Mouse (Mus musculus) heart, adult 2 months (tissue): ENCODE measurements at regions not wholly inside any gene's neighbourhood (a gene's known extent, or its start where the extent isn't known, plus 50 kb on each side); places are given as distances from the start of the nearest gene placed in this dataset.
A peak's percentile ranks its signal among the peaks of the same experiment; 100 is the strongest.

Experiments
- DNase-seq, 2 experiments: peaks; one replicate each; pipeline ENCODE4 v3.0.0; 2021
- H3K27ac ChIP-seq: fragments of 200-600 bp; 2 replicates; pipeline ENCODE4 v1.8.1; 2022
- H3K27me3 ChIP-seq: fragments of 200-500 bp; 2 replicates; pipeline ENCODE4 v1.6.1; 2012; ENCODE audit warnings: mild to moderate bottlenecking, low read length, inconsistent platforms, mixed read lengths; ENCODE audit not compliant: control insufficient read depth, insufficient read depth
- H3K36me3 ChIP-seq: fragments of 200-500 bp; 2 replicates; pipeline ENCODE4 v1.6.1; 2012; ENCODE audit warnings: low read length, inconsistent platforms; ENCODE audit not compliant: control insufficient read depth, insufficient read depth
- H3K4me1 ChIP-seq: fragments of 200-500 bp; 2 replicates; pipeline ENCODE4 v1.6.1; 2011; ENCODE audit warnings: low read length; ENCODE audit not compliant: control insufficient read depth, insufficient read depth
- H3K4me3 ChIP-seq: fragments of 200-600 bp; 2 replicates; pipeline ENCODE4 v1.8.1; 2022
- H3K79me2 ChIP-seq: fragments of 200-500 bp; replicated peaks from 2 replicates; pipeline ENCODE4 v1.6.1; 2012; ENCODE audit warnings: mild to moderate bottlenecking, inconsistent platforms, low read length, moderate library complexity, mixed read lengths; ENCODE audit not compliant: control insufficient read depth, insufficient read depth
- H3K9ac ChIP-seq: fragments of 200-500 bp; 2 replicates; pipeline ENCODE4 v1.6.1; 2012; ENCODE audit warnings: low read depth, mild to moderate bottlenecking, control low read depth, inconsistent platforms, low read length, mixed read lengths
- CTCF ChIP-seq: fragments of 200-600 bp; IDR thresholded peaks from 2 replicates; pipeline ENCODE4 v1.8.1; 2022; ENCODE audit warnings: antibody characterized with exemption, mild to moderate bottlenecking, moderate library complexity
- EP300 ChIP-seq: fragments of 200-500 bp; IDR thresholded peaks from 2 replicates; pipeline ENCODE4 v1.6.1; 2011; ENCODE audit warnings: low read depth, low read length, control low read depth; ENCODE audit not compliant: insufficient read depth
- POLR2A ChIP-seq: fragments of 200-500 bp; IDR thresholded peaks from 2 replicates; pipeline ENCODE4 v1.6.1; 2011; ENCODE audit warnings: mild to moderate bottlenecking, low read depth, low read length, control low read depth; ENCODE audit not compliant: insufficient read depth
- WGBS: fragments of 180-500 bp; shearing (Covaris S2); methylation state at CpG from one replicate; pipeline ENCODE4 v1.1.7; 2018; 5-methylcytosine and 5-hydroxymethylcytosine counted together
- intact Hi-C: fragments of 180-260 bp; cut with DNase I; formaldehyde crosslinking; loops from one replicate; pipeline ENCODE4 v1.15.1; 2025

GRCm38 (mm10) chr9:43387397-43387796, 76.7 kb downstream of the Trim29 start:
- intact Hi-C loops, result no loop called here
- no peak overlapping the region for H3K27ac ChIP-seq
- no peak for TF ChIP-seq CTCF
- TF ChIP-seq EP300, result no peak
- TF ChIP-seq POLR2A, result no peak
- H3K9ac ChIP-seq, result no peak overlapping the region
- 52% methylated on average over 9 of the region's 9 CpGs for WGBS
- no peaks in the 10 kb centered on the region; the same call in 1 of the 2 replicates for H3K27me3 ChIP-seq
- H3K4me3 ChIP-seq, result no peak overlapping the region
- H3K36me3 ChIP-seq, result no peaks in the 10 kb centered on the region
- no peak for DNase-seq
- no peaks in the 10 kb centered on the region for H3K79me2 ChIP-seq
- no peaks in the 10 kb centered on the region for H3K4me1 ChIP-seq

DNA sequence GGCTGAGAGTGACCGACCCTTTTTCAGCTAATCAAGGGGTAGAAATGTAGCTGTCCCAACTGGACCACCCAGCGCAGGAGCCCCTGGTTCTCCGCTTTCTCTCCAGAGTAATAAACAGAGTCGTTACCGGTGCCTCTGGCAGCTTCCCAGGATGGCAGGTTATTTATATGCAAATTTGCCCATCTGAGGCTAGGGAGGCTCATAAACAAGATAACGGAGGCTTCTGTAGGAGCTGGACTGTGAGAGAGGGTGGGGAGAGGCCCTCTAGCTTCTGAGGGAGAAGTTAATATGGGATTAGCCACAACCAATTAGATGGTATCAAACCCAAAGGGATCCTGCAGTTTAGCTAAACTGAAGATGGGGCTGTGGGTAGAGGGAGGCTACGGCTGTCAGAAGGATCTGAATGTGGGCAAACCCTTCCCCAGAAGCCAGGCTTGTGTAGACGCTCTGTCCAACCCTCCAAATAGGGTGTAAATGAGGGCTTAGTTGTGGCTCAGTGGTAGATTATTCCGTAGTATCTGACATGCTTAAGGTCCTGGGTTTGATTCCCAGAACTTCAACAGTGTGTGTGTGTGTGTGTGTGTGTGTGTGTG, 78.9 kb downstream of the Trim29 start:
- WGBS, result 55% methylated on average over 9 of the region's 9 CpGs
- Histone ChIP-seq H3K4me3 (no peak overlapping the region), H3K9ac (no peak overlapping the region), H3K4me1 (no peaks in the 10 kb centered on the region), H3K79me2 (no peaks in the 10 kb centered on the region), H3K36me3 (no peaks in the 10 kb centered on the region), H3K27ac (no peak overlapping the region), H3K27me3 (no peaks in the 10 kb centered on the region)
- TF ChIP-seq CTCF (no peak), EP300 (no peak), POLR2A (no peak)
- intact Hi-C loops, result no loop called here
- no peak for DNase-seq

- Histone ChIP-seq H3K27ac (no peak overlapping the region), H3K9ac (no peak overlapping the region), H3K27me3 (no peaks in the 10 kb centered on the region), H3K36me3 (no peaks in the 10 kb centered on the region), H3K4me3 (no peak overlapping the region), H3K4me1 (no peaks in the 10 kb centered on the region), H3K79me2 (no peaks in the 10 kb centered on the region)
- intact Hi-C loops, result no loop called here
- WGBS, result 58% methylated on average over 6 of the region's 6 CpGs
- no peak for TF ChIP-seq POLR2A
- TF ChIP-seq CTCF, result no peak
- TF ChIP-seq EP300, result no peak
- DNase-seq, result no peak
These were observed 81.9 kb downstream of the Trim29 start for GRCm38 (mm10) chr9:43392467-43393064.

GRCm38 (mm10) chr9:43394204-43394603, 83.6 kb downstream of the Trim29 start:
- 29% methylated on average over 5 of the region's 5 CpGs for WGBS
- intact Hi-C loops, result no loop called here
- Histone ChIP-seq H3K9ac (no peak overlapping the region), H3K27ac (no peak overlapping the region), H3K27me3 (no peaks in the 10 kb centered on the region; the same call in 1 of the 2 replicates), H3K36me3 (no peaks in the 10 kb centered on the region), H3K4me3 (no peak overlapping the region), H3K4me1 (no peaks in the 10 kb centered on the region), H3K79me2 (no peaks in the 10 kb centered on the region)
- TF ChIP-seq EP300, result no peak
- TF ChIP-seq POLR2A, result no peak
- TF ChIP-seq CTCF, result no peak
- DNase-seq, result no peak

DNA sequence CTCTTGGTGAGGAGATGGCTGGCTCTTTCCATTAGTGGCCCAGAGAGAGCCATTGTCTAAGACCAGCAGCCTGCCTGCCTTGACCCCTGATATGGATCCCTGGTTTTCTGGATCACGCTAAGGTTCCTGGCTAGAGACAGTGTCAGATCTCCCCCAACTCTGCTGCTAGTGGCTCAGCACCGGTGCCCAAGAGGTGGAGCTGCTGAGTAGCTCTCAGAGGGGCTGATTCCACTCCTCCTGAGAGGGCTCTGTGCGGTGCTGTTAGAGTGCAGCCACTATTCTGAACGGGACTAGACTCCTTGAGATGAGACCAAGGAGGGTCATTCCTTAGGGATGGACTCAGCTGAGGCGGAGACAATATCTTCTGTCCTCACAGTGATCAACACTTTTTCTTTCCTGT, 84.6 kb downstream of the Trim29 start:
- Histone ChIP-seq H3K27ac (no peak overlapping the region), H3K9ac (no peak overlapping the region), H3K27me3 (no peaks in the 10 kb centered on the region; the same call in 1 of the 2 replicates), H3K4me1 (no peaks in the 10 kb centered on the region), H3K79me2 (no peaks in the 10 kb centered on the region), H3K36me3 (no peaks in the 10 kb centered on the region), H3K4me3 (no peak overlapping the region)
- WGBS, result 44% methylated on average over 5 of the region's 5 CpGs
- DNase-seq, result no peak
- intact Hi-C loops, result no loop called here
- TF ChIP-seq POLR2A (no peak), CTCF (0 out of 2 replicates have a peak, but pooled peaks have one; percentile 9)

GRCm38 (mm10) chr9:43396566-43396965, 85.9 kb downstream of the Trim29 start:
- Histone ChIP-seq H3K27ac (no peak overlapping the region), H3K9ac (no peak overlapping the region), H3K79me2 (no peaks in the 10 kb centered on the region), H3K4me1 (no peaks in the 10 kb centered on the region), H3K27me3 (no peaks in the 10 kb centered on the region; the same call in 1 of the 2 replicates), H3K4me3 (no peak overlapping the region), H3K36me3 (no peaks in the 10 kb centered on the region)
- intact Hi-C loops, result no loop called here
- TF ChIP-seq CTCF (no peak), POLR2A (no peak), EP300 (no peak)
- DNase-seq, result no peak
